Mouse (Mus musculus) gastrocnemius, postnatal 10 days (tissue): ENCODE results near the gene Ocln. TPM values are rescaled to one million over a fixed set of nuclear protein-coding genes. Genes with fewer than 3 reads are reported as not detected.

Experiments used
- DNase-seq: peaks from one replicate; pipeline ENCODE4 v3.0.0; 2021; ENCODE audit warnings: mixed read lengths
- long read RNA-seq, 2 experiments: library from polyadenylated mRNA; stranded (forward); transcript quantifications; one replicate each; pipeline ENCODE4 v2.0.0; 2021
- total RNA-seq, 2 experiments: library from RNA; stranded (reverse); gene quantifications; 2 replicates each; pipeline ENCODE4 v1.2.3; 2021

Ocln gene
- total RNA-seq = under 1 TPM; 0.54 to 0.78 TPM
- long read RNA-seq, experiment 1, full-length matches to known transcripts = 1 of 1 reads
- long read RNA-seq, experiment 1, partial matches to known transcripts = 0 of 1 reads
- long read RNA-seq, experiment 1, other reads (novel, unspliced or antisense) = 0 of 1 reads
- long read RNA-seq, experiment 2 = 0 reads

DNA sequence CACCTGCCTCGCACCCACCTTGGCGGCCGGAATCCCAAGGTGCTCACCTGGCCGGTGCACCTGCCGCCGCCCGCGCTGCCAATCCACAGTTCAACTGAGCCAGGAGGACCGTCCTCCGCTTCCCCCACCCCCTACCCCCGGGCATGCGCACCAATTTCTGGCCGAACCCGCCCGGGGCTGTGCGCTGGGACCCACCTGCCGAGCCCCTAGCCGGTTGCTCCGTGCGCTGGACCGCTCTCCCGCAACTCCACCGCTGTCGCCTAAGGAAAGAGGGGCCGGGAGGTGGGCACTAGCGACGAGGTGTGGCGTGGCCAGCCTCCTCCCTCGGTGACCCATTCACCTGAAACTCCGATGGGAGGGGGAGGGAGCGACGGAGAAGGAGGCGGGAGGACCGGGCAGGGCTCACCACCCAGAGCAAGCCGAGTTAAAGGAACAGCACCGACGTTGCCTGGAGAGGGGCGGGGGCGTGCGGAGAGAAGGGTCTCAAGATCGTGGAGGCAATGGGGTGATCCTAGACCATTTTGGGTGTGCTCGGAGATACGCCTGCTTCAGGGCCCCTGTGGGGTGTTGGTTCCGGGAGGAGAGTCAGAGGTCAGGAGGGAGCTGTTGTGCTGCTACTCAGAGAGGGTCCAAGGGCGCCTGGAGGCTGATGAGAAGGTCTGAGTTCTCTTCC, at the start of gene Ocln:
TSS of gene Ocln (minus strand) at position 350 of the 673 bp plus-strand sequence.
- peak; percentile 3 for DNase-seq

GRCm38 (mm10) chr13:100601034-100601433, 48.5 kb upstream of the Ocln start:
- DNase-seq = no peak

GRCm38 (mm10) chr13:100600317-100600716, 47.8 kb upstream of the Ocln start:
- no peak for DNase-seq

DNA sequence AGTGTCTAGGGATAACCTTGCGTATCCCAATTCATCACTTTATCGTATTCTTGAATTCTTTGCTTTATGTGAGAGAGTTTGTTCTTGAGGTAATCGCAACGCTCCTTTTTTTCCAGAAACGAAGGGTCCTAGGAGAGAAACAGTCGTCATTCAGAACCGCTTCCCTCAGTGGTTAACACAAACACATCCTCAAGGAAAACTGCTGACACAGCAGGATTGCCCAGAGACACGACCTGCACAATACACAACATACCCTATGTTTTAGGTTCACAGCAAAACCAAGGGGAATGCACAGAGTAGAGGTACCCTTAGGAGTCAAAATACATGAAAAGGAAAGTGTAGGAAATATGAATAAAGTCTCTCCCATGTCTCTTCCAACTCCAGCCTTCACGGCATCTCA, 44.8 kb upstream of the Ocln start:
- DNase-seq = no peak

DNA sequence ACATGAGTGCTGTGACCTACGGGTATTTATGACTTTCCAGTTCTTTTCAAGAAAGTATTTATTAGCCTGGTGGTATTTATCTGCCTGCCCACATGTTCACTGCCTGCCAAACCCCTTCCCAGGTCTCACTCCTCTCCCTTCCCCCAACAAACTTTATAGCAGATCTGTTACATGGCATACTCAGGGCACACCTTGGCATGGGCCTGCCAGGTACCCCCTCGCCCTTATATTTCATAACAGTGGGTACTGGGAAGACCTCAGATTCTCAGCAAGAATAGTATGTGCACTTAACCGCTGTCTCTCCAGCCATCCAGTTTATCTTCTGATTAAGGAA, 43.0 kb upstream of the Ocln start:
- no peak for DNase-seq

DNA sequence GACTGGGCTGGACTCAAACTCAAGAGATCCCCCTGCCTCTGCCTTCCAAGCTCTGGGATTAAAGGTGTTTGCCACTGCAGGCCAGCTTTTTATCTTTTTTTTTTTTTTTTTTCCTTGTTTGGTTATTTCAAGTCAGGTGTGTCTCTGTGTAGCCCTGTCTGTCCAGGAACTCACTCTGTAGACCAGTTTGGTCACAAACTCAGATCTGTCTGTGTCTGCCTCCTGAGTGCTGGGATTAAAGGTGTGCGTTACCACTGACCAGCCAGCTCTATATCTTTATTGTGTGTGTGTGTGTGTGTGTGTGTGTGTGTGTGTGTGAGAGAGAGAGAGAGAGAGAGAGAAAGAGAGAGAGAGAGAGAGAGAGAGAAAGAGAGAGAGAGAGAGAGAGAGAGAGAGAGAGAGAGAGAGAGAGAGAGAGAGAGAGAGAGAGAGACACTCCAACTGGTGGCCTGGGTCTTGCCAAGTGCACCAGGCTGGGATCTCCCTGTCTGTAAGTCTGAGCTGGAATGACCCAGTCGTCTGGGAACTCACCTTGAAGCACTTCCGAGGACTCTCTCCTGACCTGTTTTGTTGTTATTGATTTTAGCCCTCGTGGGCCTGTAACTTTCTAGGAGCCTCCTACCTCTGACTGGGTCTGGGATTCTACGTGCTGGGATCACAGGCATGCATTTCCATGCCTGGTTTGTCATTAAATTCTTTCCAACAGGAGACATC, 42.5 kb upstream of the Ocln start:
- no peak for DNase-seq

DNA sequence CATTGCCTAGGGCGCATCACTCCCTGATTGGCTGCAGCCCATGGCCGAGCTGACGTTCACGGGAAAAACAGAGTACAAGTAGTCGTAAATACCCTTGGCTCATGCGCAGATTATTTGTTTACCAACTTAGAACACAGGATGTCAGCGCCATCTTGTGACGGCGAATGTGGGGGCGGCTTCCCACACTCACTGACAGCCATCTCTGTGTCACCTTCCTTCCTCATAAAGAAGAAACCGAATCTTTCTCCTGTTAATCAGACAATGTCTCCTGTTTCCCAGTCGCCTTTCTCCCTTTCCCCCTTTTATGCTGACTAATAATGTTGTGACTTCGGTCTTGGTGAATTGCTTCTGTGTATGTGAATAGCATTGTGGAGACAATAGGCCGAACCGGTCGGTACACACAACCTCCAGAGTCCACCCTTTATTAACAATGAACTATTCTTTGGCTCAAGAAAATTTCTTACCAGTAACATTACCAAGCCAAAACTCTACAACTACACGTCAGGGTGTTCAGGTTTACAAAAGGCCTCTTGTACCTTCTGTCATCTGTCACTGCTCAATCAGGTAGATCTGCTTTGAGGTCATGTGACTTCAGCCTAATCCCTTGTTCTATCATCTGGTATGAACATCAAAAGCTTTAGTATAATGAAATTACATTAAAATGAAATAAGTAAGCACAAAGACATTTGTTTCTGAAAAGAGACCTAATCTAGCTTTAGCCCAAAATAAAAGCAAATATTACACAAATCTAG, 41.7 kb upstream of the Ocln start:
- no peak for DNase-seq

DNA sequence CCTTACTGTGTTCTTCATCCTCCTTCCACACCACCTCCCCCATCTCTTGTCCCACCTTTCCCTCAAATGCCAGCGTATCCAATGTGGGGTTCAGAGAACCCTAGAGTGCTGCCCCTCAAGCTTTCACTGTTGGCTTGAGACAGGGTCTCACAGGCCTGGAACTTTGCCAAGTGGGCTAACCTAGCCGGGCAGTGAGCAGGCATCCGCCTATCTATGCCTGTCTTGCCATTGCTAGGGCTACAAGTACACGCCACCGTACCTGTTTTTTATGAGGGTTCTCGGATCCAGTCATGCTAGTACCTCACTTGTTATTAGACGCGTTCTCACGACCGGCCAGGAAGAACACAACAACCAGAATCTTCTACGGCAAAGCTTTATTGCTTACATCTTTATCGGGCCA, 36.1 kb upstream of the Ocln start:
- no peak for DNase-seq

DNA sequence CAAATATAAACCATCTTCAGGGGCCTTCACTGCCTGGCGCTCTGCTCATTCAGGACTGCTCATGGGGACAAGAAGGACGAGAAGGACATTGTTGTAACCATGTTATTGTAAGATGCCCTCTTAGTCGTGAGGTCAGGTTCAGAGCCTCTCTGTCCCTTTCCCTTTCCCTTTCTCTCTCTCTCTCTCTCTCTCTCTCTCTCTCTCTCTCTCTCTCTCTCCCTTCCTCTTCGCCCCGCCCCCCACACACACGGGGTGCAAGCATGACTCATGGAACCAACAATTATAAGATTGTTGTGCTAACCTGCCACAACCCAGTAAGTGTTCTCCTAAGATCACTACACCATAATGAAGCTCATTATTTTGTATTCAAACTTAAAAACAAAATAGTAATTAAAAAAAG, 29.6 kb upstream of the Ocln start:
- no peak for DNase-seq

DNA sequence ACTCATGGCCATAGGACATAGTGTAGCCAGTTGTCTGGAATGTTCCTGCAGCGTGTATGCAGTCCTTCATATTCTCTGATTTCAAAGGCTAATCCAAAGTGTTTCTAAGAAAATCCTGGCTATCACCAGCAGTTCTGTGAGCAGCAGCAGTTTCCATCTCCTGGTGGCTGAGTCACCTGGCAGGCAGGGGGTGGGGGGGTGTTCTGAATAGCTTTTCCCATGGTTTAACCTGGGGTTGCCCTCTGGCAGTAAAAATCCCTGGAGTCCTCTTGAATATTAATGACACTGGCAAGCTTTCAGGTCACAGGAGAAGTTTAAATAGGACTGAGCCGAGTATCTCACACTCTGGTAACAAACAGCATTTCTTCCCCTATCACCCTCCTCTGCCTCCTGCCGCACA, 29.2 kb upstream of the Ocln start:
- DNase-seq = no peak

- no peak for DNase-seq
These were observed 27.4 kb upstream of the Ocln start for GRCm38 (mm10) chr13:100579951-100580350.

- no peak for DNase-seq
These were observed 26.7 kb upstream of the Ocln start for GRCm38 (mm10) chr13:100579220-100579619.

DNA sequence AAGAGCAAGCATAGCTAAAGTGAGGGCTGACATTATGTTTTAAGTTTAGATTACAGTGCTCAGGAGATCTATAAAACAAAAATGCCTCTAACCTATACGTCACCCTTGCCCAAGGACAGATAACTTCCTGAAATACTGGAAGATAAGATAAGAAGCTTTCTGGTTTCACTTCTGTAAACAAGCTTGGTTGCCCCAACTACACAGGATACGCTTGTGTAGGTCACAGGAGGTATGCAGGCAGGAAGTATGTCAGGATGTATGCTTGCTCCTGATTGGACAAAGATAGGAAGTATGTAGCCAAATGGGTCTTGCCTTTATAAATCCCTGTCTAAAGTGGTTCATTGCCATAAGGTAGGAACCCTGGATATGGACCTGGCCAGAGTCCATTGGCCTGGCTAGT, 23.4 kb upstream of the Ocln start:
- DNase-seq = no peak

GRCm38 (mm10) chr13:100570713-100571112, 18.2 kb upstream of the Ocln start:
- DNase-seq = no peak

- no peak for DNase-seq
These were observed 15.8 kb upstream of the Ocln start for GRCm38 (mm10) chr13:100568359-100568758.

DNA sequence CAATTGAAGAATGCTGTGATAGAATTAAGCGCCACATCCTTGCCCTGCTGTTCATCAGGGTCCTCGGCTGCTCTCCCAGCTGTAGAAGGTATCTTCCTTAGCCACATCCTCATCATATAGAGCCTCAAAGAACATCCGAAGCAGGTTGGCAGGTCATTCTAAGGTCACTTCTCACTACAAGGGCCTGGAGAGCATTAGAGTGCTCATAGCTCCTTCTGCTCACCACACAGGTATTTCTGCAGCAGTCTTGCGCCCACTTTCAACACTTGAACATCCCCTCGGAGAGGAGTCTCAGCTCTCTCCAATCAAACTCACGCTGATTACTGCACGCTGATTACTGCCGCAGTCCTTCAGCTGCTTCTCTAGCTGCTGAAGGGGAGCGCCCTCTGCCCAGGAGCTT, 6.9 kb upstream of the Ocln start:
- DNase-seq = no peak

GRCm38 (mm10) chr13:100557011-100557410, 4.5 kb upstream of the Ocln start:
- DNase-seq = no peak

DNA sequence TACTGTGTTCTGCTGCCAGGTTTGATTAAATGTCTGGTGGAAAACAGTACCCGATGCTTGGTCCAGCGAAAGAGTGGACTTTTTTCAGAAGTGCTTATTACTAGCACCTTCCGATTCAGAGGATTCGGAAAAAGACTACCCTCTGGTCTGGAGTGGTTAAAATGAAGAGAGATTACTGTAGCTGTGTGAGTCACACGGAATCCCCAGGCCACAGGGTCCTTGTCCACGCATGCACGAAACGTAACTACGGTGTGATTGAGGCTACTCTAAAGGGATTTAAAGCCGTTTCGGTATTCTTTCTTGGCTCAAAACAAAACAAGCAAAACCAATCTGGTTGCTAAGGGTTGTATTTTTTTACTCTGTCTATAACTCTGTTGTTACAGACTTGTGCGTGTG, 522 bp upstream of the Ocln start:
- no peak for DNase-seq

- peak; percentile 5 for DNase-seq
These were observed 529 bp downstream of the Ocln start for GRCm38 (mm10) chr13:100552009-100552368.

- DNase-seq = peak; percentile 4
These were observed 1.0 kb downstream of the Ocln start for GRCm38 (mm10) chr13:100551371-100552008.

GRCm38 (mm10) chr13:100547269-100547668, 5.2 kb downstream of the Ocln start:
- DNase-seq = no peak

- no peak for DNase-seq
These were observed 7.0 kb downstream of the Ocln start for GRCm38 (mm10) chr13:100545510-100545909.

GRCm38 (mm10) chr13:100544220-100544662, 8.3 kb downstream of the Ocln start:
- no peak for DNase-seq
